Mouse (Mus musculus) myocyte (in vitro differentiated cells): ENCODE data around the gene Ring1.

Source experiments
- CEBPB ChIP-seq: IDR thresholded peaks from 2 replicates; pipeline ENCODE4 v1.6.1; 2011; ENCODE audit warnings: mild to moderate bottlenecking, moderate library complexity; ENCODE audit not compliant: poor library complexity, insufficient read depth, severe bottlenecking
- E2F4 ChIP-seq: IDR thresholded peaks from one replicate; pipeline ENCODE4 v1.6.1; 2011; ENCODE audit warnings: mild to moderate bottlenecking, control low read depth, moderate library complexity; ENCODE audit not compliant: insufficient read depth
- MAX ChIP-seq: IDR thresholded peaks from one replicate; pipeline ENCODE4 v1.6.1; 2011; ENCODE audit warnings: low read depth, mild to moderate bottlenecking, control low read depth
- MYOD1 ChIP-seq, 3 experiments: IDR thresholded peaks; one replicate each; pipeline ENCODE4 v1.6.1; 2011; ENCODE audit warnings: control low read depth in 2 of 3, low read depth in 2 of 3, mild to moderate bottlenecking in 2 of 3, moderate library complexity in 1 of 3; ENCODE audit not compliant: insufficient read length in 2 of 3, control insufficient read depth in 1 of 3
- MYOG ChIP-seq, 3 experiments: IDR thresholded peaks; one replicate each; pipeline ENCODE4 v1.6.1; 2011; ENCODE audit warnings: control low read depth in 2 of 3, low read depth in 2 of 3, mild to moderate bottlenecking in 2 of 3; ENCODE audit not compliant: insufficient read length in 2 of 3, control insufficient read depth in 1 of 3, insufficient read depth in 1 of 3
- POLR2A ChIP-seq: IDR thresholded peaks from one replicate; pipeline ENCODE4 v1.6.1; 2011; ENCODE audit warnings: low read depth, mild to moderate bottlenecking, control low read depth, moderate library complexity; ENCODE audit not compliant: insufficient read length
- POLR2AphosphoS2 ChIP-seq: IDR thresholded peaks from one replicate; pipeline ENCODE4 v1.6.1; 2011; ENCODE audit warnings: low read depth, control low read depth; ENCODE audit not compliant: insufficient read length
- SRF ChIP-seq: IDR thresholded peaks from one replicate; pipeline ENCODE4 v1.6.1; 2011; ENCODE audit warnings: low read depth; ENCODE audit not compliant: control insufficient read depth, insufficient read length
- TCF12 ChIP-seq: IDR thresholded peaks from one replicate; pipeline ENCODE4 v1.6.1; 2011; ENCODE audit warnings: mild to moderate bottlenecking, control low read depth; ENCODE audit not compliant: poor library complexity, insufficient read depth, severe bottlenecking
- TCF3 ChIP-seq: IDR thresholded peaks from one replicate; pipeline ENCODE4 v1.6.1; 2011; ENCODE audit warnings: low read depth, control low read depth; ENCODE audit not compliant: insufficient read length
- USF1 ChIP-seq: IDR thresholded peaks from one replicate; pipeline ENCODE4 v1.6.1; 2011; ENCODE audit warnings: low read depth, mild to moderate bottlenecking, control low read depth, moderate library complexity

DNA sequence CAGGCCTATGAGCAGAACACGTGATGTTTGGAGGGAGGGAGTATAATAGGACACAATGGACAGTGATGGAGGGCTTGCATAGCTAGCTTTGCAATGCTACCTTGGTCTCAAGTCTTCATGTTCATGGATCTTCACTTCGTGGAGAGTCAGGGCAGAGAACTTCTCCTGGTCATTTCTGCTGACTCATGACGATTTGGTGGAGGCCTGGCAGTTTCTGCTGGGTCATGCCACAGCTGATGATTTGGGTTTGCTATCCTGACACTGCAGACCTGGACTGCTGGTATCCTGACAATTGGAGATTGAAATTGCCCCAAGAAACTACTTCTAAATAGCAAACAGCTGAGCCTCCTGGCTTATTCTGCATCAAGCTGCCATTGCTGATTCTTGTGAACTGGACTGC is 50.9 kb downstream of the Ring1 start:
- TF ChIP-seq POLR2A: no peak
- no peak for TF ChIP-seq USF1
- TF ChIP-seq TCF3: no peak
- no peak for TF ChIP-seq MAX
- TF ChIP-seq SRF: no peak
- no peak for TF ChIP-seq CEBPB
- TF ChIP-seq POLR2AphosphoS2: no peak
- TF ChIP-seq MYOD1 (IDR thresholded peaks at IDR 0.05; ENCODE audit: control insufficient read depth in 1 of 3, insufficient read length in 2 of 3, low read depth in 2 of 3): no peak
- TF ChIP-seq MYOG (IDR thresholded peaks at IDR 0.05; ENCODE audit: control insufficient read depth in 1 of 3, insufficient read depth in 1 of 3, insufficient read length in 2 of 3, low read depth in 2 of 3): no peak
- no peak for TF ChIP-seq TCF12
- no peak for TF ChIP-seq E2F4
